Mouse (Mus musculus) adrenal gland (tissue): Measurements from ENCODE around the gene Lekr1.

Experiments
- intact Hi-C: fragments of 180-260 bp; cut with DNase I; formaldehyde crosslinking; loops from one replicate; pipeline ENCODE4 v1.15.1; 2025
- long read RNA-seq, 2 experiments: library from polyadenylated mRNA; unstranded; transcript quantifications; one replicate each; pipeline ENCODE4 v2.0.0; 2020; ENCODE audit warnings: borderline replicate concordance in 1 of 2; ENCODE audit not compliant: insufficient replicate concordance in 1 of 2

The Lekr1 gene
- long read RNA-seq, experiment 1, partial matches to known transcripts = 0 of 1 reads
- long read RNA-seq, experiment 1, other reads (novel, unspliced or antisense) = 0 of 1 reads
- long read RNA-seq, experiment 2, partial matches to known transcripts = 1 of 6 reads
- long read RNA-seq, experiment 2, other reads (novel, unspliced or antisense) = 2 of 6 reads

DNA sequence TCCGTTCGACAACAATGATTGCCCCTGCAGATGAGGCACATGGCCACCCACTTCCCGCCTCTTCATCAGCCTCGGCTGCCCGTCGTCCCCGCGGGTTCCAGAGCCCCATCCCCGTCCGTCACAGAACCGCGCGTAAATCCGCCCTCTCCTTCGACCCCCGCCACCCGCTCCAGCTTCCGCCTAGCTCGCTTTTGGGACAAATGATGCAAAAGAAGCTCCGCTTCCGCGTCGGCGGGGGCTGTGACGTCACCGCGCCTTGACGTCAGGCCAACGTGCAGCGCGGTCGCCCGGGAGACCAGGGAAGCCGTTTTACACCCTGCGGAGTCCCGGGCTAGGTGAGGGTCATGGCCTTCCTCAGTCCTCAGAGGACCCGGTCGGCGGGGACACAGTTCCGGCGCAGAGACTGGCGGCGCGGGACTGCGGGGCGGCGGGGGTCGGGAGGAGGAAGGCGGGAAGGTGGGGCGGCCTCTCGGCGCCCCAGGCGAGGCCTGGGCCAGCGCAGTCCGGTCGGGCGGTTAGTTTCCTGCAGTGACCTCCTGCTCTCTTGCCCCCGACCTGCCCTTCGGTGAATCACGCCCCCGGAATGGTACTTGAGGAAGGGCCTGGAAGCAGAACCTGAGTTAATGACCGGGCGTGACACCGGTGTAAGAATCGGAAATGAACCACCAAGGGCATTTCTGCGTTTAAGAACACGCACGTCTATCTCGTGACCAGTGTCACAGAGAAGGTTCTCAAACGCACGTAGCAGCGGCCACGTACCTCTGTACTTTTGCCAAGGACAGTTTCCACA is at the start of gene Lekr1:
Lekr1 (plus strand) TSS at position 252 of the 790 bp plus-strand sequence.
- intact Hi-C loops = loop anchor here (10.0 kb wide), 2 partner anchors 269 to 281 kb away; no protein-coding TSS in a partner anchor

DNA sequence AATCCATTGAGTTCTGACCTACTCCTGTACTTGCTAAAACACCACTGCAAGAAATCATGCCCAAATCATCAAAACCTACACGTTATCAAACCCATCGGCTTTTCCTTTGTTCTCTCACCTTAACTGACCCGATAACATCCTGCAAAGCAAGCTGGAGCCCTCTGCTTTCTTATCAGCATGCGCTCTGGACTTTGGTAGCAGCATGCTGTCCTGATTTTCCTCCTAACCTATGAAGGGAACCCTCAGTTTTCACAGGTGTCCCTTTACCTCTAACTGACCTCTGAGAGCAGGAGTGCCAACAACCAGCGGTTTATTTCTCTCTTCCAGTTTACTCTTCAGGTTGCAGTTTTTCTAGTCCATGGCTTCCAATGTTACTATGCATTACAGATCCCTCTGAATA is 48.5 kb upstream of the Lekr1 start:
- intact Hi-C loops = no loop called here

DNA sequence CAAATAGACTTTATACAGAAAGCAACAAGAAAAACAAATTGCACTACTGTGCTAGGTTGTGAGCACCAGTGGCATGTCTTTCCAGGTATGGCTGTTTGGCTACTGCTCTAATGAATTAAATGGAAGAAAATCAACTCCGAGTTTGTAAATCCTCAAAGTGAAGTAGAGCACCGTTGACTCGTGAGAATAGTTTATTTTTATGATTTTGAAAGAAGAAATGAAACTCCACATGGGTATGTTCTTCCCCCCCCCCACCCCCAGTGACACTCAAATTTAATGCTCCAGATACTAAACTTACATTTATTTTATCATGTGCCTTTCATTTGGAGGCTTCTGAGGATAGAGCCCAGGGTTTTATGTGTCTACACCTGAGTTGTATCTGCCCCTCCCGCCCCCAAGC is 46.7 kb upstream of the Lekr1 start:
- intact Hi-C loops = no loop called here

DNA sequence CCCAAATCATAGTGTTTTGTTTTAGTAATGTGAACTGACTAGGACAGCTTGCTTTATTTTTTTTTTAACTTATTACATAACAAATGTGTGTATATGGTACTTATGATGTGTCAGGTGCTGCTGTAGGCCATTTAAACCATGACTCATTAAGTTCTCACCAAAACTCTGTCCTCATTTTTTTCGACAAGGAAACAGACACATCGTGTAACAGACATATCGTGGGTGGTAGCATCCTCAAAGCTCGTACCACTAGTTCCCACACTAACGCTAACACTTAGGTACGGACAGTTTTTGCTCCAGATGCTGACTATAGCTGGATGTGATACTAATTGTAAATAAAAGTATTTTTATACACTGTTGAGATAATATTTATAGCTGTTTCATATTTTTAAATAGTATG is 43.0 kb upstream of the Lekr1 start:
- intact Hi-C loops = no loop called here

DNA sequence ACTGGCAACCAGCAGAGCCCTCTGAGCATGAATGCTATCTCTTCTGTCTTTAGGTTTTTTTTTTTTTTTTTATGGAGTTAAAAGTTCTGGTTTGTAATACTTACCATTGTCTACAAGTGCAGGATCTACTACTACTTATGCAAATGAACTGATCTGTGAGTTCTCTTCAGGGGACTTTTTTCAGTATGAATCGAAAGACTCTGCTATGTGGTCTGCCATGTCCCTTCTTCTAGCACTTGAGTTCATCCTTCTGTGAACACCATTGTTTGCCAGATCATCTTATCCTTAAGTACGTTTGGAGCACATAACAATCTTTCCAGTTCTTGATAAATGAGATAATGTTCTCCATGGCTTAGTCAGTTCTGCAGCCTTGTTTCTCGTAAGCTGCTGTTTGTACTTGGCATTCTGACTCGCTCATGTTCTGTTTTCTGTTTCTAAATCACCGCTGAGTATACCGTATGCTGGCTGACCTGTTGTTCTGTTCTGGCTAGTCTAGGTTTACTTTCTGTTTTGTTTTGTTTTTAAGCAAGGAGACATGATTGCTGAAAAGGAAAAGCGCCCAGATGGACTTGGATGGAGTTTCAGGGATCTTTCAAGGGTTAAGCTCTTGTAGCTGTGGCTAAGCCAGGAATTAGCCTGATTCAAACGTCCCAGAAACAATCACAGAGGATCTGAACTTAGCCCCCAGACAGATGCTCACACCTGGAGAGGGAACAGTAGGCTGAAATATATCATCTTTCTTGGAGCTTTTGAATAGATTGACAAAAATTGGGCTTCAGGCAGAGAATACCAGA is 40.3 kb upstream of the Lekr1 start:
- intact Hi-C loops = no loop called here

DNA sequence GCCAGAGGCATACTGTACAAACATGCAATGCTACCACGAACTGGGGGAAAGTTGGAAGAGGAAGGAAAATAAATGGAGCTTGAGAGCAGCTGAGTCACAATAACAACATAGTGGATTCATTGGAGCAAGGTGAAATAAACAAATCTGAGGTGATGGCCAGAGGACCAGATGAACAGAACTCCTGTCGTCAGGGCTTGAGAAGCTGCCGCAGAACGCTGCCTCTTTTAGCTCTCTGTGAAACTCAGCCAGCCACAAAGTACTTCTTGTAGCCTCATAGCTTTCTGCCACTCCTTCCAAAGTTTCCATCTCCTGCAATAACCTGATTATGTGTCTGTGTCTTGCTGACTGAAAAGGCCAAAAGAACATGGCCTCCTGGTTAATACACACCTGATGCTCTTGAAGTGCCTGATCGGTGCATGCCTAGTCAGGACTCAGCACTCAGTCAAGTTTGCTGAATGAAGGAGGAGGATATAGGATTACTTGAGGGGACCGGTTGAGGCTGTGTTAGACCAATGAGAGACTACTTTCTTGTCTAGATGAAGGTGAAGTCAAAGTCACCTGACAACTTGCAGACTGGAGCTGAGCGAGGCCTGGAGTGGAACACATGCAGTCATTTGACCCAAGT is 39.6 kb upstream of the Lekr1 start:
- intact Hi-C loops = no loop called here

DNA sequence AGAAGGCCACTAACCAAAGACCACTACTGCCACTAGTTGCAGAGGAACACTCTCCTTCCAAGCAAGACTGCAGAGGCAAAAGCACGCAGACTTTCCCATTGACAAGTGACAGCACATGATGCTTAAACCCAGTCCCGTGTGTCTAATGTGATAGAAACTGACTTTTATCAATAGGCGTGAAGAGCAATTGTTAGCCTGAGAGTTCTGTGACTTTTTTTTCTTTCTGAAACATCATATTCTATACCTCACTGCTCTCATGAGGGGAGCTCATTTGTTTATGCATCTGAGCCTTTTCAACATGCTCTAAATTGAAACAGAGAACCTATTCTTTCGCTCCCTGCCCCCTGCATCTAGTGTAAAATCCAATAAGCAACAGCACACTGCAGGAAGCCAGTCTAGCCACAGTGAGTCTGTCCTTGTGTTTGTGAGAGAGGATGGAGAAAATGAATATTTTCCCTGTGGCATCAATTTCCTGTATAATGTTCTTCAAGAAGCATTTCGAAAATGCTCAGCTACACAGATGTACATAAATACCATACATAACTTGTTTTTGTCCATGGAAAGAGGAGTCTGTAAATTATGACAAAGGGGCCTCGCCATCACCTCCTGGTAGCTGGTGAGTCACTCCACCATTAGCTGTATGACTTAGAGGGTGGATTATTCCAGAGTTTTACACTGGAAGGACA is 38.9 kb upstream of the Lekr1 start:
- intact Hi-C loops = no loop called here

DNA sequence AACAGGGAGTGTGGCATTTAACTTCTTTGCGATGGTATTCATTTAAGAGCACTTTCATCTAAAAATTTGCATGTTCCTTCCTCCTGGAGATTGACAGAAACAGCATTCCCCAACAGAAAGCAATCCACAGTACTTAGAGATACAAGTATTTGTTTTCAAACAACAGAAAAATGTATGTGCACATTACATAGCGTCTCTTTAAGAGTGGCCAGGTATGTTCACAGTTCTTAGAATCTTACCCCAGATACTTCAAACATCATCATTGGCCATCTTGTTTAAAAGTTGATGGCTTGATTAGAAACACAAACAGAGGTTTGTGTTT is 38.4 kb upstream of the Lekr1 start:
- intact Hi-C loops = no loop called here

DNA sequence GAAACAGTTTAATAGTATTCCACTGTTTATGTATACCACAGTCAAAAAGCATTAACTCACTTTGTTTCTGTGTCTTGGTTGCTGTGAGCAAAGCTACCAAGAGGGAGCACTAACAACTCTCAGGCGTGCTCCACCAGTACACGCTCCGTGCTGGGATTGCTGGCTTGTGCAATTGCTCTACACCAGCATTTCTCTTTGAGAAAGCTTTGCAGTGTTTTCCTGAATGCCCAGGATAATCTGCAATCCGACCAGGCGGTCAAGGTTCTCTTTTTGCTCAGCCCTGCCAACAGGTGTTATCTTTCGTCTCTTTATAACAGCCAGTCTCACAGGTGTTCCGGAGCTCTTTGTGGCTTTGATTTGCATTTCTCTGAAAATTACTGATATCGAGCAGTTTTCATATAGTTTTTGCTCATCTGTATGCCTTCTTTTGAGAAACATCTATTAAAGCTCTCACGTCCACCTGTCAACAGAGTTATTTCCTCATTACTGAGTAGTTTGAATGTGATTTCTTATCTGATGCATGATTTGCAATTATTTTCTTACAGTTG is 36.4 kb upstream of the Lekr1 start:
- intact Hi-C loops = no loop called here

DNA sequence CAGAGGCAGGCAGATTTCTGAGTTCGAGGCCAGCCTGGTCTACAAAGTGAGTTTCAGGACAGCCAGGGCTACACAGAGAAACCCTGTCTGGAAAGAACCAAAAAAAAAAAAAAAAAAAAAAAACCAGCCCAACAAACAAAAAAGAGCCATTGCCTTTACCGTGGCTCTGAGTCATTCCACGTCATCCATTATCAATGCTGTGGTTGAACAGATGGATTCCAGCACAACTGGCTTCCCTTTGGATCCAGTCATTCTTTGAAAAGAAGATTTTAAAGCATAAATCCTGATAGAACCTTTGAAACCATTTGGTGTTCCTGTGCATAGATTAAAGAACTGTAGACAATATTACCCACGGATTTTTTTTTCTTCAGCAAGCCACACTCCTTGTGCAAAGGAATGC is 32.4 kb upstream of the Lekr1 start:
- intact Hi-C loops = no loop called here

DNA sequence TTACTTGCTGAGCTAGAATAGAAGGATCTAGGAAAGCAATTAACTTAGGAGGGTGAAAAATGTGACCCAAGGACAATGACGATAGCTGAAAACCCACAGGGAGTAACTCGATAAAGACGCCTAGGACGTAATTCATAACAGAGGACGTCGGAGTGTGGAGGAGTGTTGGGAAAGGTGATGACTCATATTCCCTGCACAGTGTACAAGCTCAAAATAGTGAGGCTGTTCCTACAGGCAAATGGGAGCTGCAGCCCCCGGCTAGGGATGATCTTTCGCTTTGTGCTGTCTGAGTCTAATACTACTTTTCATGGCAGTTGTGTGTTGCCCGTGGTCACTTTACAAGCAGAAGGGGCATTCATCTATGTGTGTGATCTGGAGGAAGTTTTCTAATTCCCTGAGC is 30.0 kb upstream of the Lekr1 start:
- intact Hi-C loops = no loop called here

DNA sequence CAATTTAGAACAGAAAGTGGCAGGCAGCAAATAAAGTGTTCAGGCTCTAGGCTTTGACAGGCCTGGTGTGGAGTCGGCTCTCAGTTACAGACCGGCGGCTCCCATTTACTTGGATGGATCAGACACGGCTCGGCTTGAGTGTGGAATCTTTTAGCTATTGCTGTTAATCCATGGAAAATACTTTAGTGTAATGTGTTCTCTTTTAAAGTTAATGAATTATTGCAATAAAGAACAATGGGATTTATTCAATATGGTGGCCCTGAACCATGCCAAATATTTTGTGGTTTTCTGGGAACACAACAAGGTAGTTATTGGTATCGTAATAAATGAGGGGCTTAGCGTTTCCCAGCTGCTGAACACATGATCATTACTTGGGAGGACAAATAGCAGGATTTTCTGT is 28.7 kb upstream of the Lekr1 start:
- intact Hi-C loops = no loop called here

DNA sequence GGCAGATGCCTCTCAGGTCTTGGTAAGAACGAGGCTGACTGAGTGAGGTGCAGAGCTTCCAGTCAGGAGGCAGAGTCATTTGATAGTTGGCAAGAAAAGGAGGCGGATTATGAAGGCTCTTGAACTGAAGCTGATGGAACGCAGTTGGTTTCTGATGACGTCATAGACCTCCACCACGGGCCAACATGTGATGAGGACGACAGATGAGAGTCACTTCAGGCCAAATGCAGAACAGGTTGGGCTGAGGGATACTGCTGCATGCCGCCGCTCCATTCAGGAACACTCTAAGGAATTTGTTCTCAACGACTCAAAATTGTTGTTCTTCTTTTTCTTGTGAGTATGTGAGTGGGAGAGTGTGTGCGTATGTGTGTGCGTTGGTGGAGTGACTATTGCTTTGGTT is 27.1 kb upstream of the Lekr1 start:
- intact Hi-C loops = no loop called here

DNA sequence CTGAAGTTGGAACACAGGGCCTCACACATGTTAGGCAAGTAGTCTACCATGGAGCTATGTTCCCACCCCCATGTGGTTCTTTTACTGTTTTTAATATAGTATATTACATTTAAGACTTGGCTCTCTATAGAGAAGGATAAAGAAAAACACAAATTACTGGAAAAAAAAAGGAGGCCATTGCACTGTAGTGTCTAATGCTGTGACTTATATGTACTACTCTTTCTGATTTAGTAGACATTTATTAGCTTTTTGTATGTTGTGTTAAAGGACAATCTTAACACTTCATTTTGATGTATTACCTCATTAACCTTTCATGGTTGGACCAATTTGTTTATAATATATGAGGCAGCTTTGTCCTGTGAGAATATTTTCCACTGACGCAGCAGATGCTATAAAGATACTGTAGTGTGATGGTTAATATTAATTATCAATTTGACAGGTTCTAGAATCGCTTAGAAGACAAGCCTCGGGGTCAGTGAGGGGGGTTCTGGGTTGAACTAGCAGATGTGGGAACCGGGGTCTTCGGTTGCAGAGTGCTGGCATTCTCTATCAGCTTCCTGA is 26.5 kb upstream of the Lekr1 start:
- intact Hi-C loops = no loop called here

DNA sequence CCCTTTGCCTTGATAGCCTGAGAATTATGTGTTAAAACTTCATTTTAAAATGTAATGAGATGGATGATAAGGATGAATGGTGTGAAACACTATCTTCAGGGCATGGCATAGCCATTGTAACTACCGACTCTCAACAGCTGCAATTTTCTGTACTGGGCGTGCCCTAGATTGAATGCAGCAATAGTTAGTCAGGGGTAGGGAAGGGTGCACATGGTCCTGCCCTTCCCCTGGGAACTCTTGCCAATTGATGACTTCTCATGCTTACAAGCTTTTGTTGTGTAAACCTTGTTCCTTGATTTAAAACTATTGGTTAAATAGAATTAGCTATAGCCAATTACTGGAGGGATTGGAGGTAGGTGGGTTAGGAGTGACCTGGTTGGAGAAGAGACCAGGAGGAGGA is 23.1 kb upstream of the Lekr1 start:
- intact Hi-C loops = no loop called here

DNA sequence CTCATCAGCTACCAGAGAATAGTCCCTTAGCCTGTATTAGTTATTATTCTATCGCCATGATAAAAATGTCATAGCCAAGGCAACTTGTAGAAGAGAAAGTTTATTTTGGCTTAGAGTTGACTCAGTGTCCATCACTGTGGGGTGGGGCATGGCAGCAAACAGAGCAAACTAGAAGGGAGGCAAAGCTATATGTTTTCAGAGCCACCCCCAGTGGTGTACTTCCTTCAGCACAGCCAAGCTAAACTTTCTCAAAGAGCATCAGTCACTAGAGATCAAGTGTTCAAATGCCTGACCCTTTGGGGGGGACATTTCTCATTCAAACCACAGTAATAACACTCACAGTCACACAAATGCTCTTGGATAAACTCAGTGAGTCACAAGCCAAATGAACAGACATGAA is 22.4 kb upstream of the Lekr1 start:
- intact Hi-C loops = no loop called here

DNA sequence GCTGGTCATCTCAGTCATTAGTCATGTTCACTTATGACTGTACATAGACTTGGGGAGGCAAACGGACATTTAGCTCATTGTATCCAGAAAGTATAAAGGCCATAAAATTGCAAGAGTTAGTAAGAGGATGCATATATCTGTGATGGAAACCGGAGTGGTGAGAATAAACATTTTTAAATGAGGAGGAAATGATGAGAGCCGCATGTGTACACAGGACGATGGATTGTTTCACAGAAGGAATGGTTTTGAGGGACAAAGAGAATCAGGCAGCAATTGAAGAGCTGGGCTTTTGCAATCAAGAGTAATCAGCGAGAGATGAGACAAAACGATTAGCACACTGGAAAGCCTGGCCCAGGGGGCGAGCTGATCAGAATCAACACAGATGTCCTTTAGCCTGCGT is 18.4 kb upstream of the Lekr1 start:
- intact Hi-C loops = no loop called here

DNA sequence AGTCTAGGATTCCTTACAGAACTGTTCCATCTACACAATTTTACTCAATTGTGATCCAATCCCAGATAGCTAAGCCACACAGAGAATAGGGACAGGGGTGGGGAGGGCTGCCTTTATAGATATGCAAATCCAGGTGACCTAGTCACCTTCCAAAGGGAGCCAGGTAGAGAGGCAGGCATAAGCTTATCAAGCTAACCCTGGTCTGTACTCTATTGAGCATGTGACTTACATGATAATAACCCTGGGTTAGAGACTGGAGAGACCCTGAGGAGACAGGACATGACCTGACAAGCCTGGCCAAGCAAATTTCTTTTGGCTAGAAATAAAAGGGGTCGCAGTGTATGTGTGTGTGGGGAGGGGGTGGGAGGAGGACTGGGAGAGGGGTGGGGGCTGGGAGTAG is 17.1 kb upstream of the Lekr1 start:
- intact Hi-C loops = no loop called here

DNA sequence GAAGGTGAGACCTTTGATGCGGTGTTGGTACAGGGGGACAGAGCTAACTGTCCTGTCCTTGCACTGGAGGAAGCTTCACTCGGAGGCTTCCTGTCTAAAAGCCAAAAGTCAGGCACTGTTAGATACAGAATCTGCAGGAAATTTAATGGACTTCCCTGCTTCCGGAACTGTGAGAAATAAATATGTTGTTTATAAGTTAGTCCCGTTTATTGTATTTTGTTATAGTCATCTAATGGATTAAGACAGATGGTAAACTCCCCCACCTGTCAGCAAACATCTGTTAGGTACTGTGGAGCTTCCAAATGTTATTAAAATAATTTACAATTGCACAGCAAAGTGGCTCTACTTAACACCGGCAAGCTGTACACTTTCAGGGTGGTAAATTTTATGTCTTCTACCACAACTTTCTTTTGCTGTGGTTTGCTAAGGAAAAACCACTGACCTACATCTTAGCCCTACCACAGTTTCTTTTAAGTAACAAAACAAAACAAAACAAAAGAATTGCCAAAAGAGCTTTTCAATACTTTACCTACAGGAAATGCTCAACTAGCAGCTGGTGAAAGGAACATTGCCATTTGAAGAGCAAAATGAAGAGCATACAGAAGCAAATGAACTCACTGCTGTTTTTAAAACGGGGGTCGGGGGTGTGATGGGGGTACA is 15.7 kb upstream of the Lekr1 start:
- intact Hi-C loops = loop anchor here (10.0 kb wide), 1 partner anchor 215 kb away; no protein-coding TSS in a partner anchor

DNA sequence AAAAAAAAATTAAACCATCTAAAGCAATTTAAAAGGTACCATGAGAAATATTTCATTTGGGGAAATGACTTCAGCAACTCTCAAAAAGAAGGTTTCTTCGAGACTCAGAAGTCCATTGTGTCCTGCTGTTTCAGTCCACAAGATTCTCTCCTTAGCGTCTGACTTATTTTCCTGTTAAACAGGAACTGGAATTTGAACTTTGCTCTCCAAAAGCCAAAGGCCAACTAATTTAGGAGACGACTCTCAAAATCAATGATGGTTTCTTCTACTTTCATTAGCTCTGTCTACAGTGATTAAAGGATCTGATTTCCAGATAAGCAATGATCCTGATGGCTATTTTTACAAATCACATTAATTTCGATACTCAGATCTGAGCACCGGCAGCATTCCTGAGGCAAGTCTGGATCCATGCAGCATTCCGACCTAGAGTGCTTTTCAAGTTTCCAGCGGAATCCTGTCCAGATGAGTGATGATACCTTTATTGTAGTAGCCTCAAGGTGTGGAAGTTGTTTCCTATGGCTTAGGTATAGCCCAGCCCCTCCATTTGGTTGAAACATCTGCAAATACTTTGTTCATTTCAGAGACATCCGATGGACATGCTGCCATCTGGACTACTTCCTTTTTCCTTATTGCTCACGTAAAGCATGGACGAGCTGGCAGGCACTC is 11.4 kb upstream of the Lekr1 start:
- intact Hi-C loops = loop anchor here (5.0 to 10.0 kb wide), 2 partner anchors 72 to 210 kb away; no protein-coding TSS in a partner anchor
